Mouse (Mus musculus) heart, adult 9 months (tissue): Measurements from ENCODE around the gene Pdhx.
A peak's percentile ranks its signal among the peaks of the same experiment; 100 is the strongest.

Source experiments
- DNase-seq, 2 experiments: peaks; one replicate each; pipeline ENCODE4 v3.0.0; 2022; ENCODE audit warnings: low spot score in 2 of 2

The Pdhx gene

DNA sequence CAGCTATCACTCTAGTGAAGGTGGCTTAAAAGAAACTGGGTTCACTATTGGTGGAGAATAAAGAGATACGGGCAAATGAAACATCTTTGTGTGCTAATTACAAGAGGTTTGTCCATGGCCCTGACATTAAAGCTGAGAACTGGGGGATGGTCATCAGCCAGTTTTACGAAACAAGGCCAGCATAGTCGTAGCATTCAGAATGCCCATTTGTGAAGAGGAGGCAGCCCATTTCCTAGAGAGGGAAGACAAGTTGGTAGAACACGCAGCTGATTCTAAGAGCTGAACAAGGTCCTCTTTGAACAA is 85.7 kb downstream of the Pdhx start:
- DNase-seq, result no peak

DNA sequence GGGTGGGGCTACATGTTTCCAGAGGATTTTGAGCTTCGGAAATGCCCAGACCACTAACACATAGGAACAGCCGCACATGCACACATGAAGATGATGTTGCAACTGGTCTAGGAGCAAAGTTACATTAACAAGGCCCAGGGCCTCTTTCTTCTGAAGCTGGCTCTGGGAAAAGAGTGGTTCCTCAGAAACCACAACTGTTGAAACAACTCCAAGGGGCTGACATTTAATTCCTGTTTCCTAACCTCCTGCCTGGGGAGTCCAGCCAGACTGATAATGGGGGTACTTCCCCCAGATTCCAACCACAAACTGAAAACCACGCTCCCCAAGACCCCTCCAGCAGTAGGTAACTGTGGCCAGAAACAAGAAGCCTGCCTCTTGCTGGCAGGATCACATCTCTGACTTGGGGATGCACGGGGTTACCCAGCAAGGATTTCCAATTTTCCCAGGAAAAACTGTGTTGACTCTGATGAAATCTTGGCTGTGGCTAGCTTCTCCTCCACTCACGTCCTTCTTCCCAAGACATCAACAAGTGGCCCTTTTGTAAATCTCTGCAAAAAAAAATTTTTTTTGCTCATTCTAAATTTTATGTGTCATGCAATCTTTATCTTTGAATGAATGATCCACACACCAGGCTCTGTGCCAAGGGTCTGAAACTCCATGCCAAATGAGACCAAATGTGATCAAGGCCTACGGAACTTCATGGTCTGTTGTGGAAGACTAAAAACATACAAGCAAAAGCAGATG is 86.2 kb downstream of the Pdhx start:
- peak; percentile 72 to 81 for DNase-seq

DNA sequence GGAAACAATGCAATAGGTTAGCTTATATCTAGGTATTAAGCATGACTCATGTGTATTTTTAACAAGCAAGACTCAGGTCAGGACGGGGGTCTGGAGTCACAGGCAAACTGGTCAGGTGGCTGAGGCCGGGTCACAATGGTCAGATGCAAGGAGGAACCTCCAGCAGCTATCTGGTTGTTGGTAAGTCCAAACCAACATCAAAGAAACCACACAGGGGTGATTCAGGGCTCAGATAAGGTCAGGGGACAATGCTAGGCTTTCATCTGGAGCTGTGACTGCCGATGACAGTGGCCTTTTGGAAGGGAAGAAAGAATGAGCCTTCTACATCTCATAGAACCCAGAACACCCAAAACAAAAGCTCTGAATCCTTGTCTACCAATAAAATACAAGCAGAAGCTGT is 86.9 kb downstream of the Pdhx start:
- DNase-seq, result no peak

DNA sequence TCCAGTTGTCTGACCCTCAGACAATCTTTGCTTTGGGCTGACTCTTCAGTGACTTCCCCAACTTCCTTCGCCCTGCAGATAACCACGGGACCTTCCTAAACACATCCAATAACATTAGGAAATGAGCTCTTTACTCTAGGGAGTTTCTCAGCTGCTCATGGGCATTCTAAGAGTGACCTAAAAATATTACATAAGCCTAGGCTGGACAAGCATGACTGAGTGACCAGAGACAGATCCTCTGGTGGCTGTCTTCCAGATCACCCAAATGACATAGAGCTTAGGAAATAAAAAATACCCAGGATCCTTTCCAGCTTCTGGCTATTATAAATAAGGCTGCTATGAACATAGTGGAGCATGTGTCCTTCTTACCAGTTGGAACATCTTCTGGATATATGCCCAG is 90.5 kb downstream of the Pdhx start:
- DNase-seq, result peak; percentile 31 to 53

DNA sequence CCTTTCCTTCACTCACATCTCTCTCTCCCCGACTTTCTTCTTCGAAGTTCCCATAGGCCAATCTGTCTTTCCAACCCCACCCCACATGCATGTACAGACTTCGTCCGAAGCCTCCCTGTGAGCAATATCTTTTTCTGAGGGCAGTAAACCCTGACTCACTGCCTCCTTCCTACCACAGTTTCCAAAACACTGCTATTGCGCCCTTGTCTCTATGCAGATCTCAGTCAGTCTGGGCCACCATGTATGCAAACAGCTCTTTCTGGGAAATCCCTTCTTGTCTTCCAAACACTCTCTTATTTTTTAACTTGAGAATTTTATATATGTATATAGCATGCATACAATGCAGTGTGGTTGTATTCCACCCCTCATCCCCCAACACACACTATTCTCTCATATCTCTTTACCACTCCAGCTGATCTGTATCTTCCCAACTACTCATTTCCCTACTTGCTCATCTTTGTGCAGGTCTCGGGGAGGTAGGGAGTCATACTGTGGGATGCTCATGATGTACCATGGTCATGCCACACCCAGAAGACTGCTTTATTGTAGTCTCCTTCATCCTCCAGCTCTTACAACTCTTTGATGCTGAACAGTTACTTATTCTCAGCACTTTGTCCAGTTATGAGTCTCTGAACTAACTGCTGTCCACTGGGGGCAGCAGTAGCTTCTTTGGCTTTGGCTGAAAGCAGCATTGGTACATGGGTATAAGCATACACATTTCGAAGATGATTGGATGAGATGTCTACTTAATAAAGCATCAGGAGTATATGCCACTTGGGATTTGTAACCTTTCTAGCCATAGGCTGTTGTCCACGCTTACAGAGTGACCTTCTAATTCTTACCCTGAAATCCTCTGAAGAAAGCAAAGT is 91.6 kb downstream of the Pdhx start:
- no peak for DNase-seq

DNA sequence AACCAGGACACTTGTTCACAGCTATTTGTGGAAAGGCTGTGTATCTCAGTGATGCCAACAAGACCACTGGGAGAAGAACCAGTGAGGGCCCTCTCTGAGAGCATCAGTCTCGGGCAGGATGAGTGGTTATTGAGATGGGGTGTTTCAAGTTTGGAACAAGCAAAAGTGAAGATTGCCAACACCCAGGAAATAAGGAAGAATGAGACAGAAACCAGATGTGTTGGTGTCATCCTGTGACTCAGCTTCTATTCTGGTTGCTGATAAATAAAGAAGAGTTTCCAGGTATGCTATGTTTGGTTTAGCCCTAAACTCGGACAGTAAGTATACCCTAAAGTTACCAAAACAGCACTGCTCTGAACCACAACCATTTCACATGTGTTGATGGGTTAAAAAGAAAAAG is 92.4 kb downstream of the Pdhx start:
- no peak for DNase-seq

DNA sequence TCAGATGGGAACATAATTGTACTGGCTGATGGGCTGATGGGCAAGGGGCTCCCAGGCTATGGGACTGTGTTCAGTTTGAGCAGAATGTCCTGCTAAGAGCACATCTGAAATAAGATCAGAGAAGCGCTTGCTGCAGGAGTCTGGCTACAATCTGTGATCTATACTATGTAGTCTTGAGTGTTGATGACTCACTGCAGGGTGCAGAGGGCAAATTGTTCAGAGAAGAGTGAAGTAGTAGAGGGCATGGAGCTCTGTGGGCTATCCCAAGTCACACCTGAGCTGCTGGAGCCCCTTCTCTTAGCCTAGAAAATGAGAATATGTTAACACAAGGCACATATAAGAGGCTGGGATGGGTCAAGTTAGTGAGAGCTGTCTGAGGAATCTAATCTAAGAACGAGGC is 93.8 kb downstream of the Pdhx start:
- DNase-seq, result no peak

DNA sequence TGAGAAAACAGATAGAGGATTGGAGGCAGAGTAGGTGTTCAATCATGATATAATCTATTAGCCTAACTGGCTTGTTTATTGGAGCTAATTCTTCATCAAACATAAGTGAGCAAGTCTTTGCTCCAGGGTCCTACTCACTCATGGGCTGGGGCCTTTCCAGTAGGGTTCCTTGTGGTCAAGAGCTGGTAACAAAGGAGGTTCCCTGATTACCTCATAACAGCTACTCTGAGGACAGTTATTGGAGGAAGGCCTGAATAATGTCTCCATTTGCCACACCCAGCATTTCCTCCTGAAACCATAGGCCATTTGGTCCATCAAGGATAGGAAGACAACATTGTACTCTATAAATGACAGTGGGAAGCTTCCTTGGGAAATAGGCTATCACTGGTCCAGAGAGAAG is 94.2 kb downstream of the Pdhx start:
- no peak for DNase-seq

DNA sequence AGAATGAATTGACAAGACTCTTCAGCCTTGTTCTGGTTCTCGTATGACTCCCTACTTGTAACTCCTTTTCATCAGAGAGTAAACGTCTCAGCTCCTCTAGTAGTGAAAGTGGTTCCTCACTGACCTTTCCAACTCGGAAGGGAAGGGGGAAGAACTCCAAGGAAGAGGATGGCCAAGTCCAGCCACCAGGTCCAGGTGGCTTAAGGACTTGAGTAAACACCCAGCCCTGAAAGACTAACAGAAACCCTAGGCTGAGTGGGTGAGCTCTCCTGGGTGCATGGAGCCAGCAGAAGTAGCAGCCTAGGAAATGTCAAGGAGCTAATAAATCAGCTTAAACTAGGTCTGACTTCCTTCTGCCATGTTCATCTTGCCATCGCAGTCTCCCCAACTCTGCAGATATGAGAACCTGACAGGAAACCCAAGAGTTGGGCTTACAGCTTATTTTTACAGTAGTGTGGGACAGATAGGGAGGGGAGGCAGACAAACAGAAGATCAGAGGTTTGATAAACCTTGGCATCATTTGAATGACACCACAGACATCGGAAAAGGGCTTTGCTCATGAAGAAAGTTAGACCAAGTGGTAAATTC is 97.9 kb downstream of the Pdhx start:
- no peak for DNase-seq

DNA sequence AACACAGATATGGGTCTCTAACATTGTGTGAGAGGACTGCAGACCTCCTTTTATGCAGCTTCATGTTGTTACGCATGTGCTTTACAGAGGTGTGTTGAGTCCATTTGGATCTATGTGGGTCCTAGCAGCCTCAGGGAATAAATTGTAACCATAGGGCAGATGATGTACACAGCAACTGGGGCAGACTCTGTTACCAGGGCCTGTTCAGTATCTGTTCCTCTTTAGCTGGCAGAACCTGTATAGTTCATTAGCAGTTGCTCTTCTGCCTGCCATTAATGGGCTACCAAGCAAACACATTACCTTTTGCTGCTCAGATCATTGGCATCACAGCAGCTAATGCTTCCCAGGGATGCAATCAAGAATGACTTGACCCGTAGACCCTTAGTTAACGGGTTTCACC is 100.2 kb downstream of the Pdhx start:
- no peak for DNase-seq

DNA sequence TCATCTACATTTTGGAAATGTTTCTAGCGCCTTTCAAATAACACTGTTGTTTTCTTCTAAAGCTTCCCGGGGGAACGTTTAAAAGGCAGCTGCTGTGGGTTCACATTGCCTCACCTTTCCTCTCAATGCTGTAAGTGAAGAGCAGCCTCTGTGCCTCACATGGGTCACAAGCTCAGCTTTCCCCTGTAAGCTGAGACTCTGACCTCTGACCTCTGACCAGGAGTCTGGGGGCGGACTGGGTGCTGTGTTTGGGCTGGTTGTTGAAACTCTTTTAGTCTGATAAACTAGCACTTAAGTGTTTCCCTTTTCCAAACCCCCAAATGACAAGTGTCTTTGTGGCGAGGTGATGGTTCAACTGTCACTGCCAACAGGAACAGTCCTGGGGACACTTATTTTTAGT is 100.7 kb downstream of the Pdhx start:
- no peak for DNase-seq

DNA sequence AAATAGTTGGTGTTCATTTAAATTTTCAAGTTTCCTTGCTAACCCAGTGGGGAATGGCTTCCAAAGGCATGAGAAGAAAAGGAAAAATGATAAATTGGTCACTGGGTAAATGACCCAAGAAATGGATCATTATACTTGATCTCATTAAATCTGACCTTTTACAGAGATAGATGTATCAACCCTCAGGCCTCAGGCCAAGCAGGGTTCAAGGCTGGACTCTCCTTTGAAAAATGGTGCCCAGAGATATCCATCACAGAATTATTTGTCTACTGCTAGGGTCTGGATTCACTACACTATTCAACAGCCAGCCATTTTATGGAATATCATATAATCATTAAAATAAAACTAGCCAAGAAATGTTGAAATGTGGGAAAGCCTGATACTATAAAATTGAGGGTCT is 101.4 kb downstream of the Pdhx start:
- DNase-seq, result no peak
